Mouse (Mus musculus) lung, postnatal 0 days (tissue): ENCODE data around the gene Supt3.

Experiments
- CTCF ChIP-seq: IDR thresholded peaks from 2 replicates; pipeline ENCODE4 v1.5.1; 2016; ENCODE audit warnings: antibody characterized with exemption, mild to moderate bottlenecking
- EP300 ChIP-seq: IDR thresholded peaks from 2 replicates; pipeline ENCODE4 v1.6.1; 2016; ENCODE audit warnings: antibody characterized with exemption, mild to moderate bottlenecking, control low read depth

- TF ChIP-seq CTCF (no peak), EP300 (no peak)
These were observed 5.4 kb downstream of the Supt3 start for GRCm38 (mm10) chr17:44782366-44782765.
